Mouse (Mus musculus) B cell, adult 62 days (primary cell): ENCODE results near the gene Slc22a3. TPM values are rescaled to one million over a fixed set of nuclear protein-coding genes. Genes with fewer than 3 reads are reported as not detected.

Experiments
- total RNA-seq: library from RNA; stranded (reverse); gene quantifications from 4 replicates; pipeline ENCODE4 v1.2.4, GENCODE M21; 2023

The Slc22a3 gene
- total RNA-seq: 0.85 to 1.7 TPM (median 1.0 TPM) in 4 replicates

GRCm38 (mm10) chr17:12507654-12508204 is at the start of gene Slc22a3:
Slc22a3 (minus strand) TSS chr17:12507704.

GRCm38 (mm10) chr17:12377981-12378705 is 129.4 kb downstream of the Slc22a3 start, which contains the start of gene Plg:
Plg (plus strand) TSS chr17:12378608.

Other genes with a start within 250 kb of the Slc22a3 start
- gene Map3k4, start 188.9 kb downstream of the Slc22a3 start, total RNA-seq: 46.9 to 53.5 TPM (median 49.9 TPM) in 4 replicates
- gene Plg, start 129.1 kb downstream of the Slc22a3 start, total RNA-seq: not detected in 4 replicates
- gene Slc22a2, start 76.4 kb upstream of the Slc22a3 start, total RNA-seq: not detected in 4 replicates
- gene Slc22a1, start 168.1 kb upstream of the Slc22a3 start, total RNA-seq: not detected in 4 replicates